Mouse (Mus musculus): ENCODE results near the gene Aes.
A peak's percentile ranks its signal among the peaks of the same experiment; 100 is the strongest.

The Aes gene

DNA sequence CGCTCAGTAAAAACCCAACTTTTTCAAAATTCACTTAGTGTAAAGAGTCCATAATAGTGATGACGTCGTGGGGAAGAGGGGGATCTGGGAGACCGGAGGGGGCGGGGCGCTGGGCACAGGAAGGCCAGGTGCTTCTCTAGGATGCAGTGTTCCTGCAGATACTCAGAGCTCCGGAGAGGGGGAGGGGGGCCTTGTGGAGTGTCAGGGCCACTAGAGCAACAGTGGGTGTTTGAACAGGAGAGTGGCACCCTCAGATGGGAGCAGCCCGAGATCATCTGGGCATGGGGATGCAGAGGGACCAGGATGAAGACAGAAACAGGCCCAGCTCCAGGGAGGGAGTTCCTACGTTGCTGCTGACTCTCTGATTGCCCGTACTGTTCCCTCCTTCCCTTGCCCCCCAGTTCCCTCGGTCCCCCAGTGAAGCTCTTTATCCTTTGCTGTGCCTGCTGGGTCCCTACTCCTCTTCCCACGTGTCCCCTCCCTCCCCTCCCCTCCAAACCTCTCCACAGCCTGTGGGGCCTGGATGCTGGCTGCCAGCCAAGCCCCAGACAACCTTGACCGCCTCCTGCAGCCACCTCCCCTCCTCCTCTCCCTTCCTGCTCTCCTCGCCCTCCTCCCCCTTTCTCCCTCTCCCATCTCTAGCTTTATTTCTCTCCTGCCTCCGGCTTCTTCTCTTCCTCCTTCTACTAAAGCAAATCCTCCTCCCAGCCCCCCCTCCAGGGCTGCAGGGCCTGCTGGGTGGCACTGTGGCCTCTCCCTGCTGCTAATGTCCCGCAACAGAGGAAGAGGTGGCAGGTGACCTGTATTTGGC is 9.3 kb downstream of the Aes start:
- DNase-seq (ENCODE audit: low read depth): no peak

DNA sequence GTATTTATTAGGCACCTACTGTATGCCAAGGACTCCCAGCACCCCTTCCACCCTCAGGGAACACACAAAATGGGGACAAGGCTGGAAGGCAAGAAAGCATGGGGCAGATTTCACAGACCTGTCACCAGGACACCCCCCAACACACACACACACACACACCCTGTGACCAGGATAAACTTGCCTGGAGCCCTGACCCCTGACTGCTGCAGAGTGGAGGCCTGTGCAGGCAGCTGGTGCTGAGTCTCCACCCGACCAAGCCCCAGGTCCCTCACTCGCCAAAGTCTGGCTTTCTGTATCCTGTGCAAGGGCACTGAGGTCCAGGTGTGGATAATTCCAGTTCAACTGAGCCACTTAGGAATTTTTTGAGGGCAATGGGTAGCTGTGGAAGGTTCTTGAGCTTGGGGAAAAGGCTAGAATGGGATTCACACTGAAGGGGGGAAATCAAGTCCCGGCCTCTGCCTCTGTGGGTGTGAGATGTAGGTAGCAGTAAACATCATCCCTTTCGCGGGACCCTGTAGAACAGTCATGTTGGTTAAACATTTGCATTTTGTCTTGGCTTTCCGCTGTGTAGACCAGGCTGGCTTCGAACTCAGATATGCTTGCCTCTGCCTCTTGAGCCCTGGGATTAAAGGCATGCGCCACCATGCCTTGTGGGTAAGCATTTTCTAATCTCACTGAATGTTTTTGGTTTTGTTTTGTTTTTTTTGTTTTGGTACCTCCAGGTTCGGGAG is 10.4 kb downstream of the Aes start:
- DNase-seq (ENCODE audit: low read depth): no peak

DNA sequence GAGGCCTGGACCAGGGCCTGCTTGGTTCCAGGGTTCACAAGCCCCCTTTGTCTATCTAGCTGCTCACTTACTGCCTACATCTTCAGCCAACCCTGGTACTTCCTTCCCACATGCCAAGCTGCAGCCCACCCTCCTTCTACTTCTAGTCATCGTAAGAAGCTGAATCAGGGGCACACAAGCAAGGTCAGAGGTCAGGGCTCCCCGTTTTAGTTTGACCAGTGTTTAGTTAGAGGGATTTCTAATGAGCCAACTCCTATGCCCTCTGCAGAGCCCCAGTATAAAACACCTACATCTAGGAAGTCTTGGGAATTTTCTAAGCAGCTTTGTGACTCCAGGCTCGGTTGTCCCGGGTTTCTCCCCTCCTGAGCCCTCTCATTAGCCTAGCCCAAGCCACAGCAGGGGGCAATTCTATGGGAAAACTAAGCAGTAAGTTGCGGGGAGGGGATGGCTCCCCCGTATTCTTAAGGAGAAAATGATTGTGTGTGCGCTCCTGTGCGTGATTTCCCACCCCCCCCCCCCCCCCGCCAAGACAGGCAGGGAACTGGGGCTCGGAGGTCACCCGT is 11.0 kb downstream of the Aes start:
- DNase-seq (ENCODE audit: low read depth): no peak

DNA sequence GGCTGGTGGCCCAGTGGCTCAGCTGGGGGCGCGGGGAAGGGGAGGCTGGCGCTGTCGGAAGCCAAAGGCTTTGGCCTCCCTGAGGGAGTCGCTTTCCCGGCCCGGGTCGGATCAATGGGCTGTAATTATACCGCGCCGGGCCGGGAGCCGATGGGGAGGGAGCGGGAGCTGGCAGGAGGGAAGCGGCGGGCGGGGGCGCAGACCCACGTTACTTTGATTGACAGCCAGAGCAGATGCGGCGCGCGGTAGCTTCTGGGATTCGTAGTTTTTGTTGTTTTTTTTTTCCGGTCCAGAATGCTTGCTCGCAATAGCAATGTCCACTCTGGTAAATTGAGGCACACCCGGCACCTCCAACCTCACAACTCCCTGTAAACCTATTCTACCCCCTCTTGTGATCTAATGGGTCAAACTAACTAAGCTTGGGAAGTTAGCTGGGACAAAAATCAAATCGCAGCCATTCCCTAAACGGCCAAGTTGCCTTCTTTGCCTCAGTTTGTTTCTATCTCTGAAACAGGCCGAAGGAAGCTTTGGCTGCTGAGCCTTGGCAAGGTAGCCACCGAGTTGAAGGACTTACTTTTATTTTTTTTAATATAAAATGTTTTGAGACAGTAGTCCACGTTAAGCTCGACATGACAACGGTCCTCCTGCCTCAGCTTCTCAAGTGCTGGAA is 11.7 kb downstream of the Aes start:
- DNase-seq (ENCODE audit: low read depth): peak; percentile 71

DNA sequence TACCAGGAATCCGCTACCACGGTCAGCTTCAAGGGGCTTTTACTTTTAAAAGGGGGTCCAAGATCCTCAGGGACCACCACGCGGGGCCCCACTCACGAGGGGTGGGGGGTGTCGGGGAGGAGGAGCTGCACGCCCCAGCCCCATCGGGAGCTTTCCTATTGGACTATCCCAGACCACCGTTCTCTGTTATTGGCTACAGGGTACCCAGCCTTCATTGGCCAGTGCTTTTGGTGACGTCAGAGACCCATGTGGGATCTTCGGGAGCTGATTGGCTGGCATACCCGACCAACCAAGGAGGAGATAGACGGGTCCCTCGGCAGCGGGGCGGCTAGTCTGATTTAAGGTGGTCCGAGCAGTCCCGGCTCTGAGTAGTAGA is 12.2 kb downstream of the Aes start:
- DNase-seq (ENCODE audit: low read depth): peak; percentile 97

DNA sequence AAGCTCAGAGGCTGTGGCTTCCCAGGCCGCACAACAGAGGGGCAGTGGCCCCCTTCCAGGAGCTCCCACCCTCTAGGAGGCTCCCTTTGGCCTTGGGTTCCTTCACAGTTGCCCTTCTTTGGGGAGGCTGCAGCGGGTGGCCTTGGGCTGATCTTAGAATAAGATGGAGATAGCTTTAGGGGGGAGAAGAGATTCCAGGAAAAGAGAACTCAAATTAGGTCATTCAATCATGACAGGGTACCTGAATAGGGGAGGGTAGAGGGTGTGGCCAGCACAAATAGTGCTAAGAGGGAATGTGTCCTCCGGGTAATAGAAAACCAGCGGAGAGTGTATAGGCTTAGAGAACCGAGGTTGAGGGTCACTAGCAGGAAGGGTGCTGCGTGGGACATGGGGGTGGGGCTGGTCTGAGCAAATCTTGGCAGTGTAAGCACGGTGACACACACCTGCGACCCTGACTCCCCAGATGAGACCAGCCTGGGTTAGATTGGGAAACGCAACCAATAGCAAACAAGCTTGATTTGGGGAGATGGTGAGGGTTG is 12.9 kb downstream of the Aes start:
- no peak for DNase-seq (ENCODE audit: low read depth)

DNA sequence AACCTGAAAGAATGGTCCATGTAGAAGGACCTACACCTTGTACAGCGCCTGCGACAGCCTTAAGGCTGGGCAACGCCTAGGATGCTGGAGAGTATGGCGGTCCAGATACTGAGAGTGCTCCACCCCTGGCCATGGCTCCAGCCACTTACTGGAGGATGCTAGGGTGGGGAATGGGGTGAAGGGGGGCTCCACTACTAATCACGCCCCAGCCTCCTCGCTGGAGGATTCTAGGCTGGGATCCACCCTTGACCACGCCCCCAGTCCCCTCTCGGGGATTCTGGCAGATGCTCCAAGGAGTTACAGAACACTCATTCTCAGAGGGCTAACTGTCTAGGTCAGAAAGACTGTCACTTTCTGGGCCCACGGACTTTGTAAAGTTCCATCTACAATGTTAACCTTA is 13.7 kb downstream of the Aes start:
- DNase-seq (ENCODE audit: low read depth): no peak

DNA sequence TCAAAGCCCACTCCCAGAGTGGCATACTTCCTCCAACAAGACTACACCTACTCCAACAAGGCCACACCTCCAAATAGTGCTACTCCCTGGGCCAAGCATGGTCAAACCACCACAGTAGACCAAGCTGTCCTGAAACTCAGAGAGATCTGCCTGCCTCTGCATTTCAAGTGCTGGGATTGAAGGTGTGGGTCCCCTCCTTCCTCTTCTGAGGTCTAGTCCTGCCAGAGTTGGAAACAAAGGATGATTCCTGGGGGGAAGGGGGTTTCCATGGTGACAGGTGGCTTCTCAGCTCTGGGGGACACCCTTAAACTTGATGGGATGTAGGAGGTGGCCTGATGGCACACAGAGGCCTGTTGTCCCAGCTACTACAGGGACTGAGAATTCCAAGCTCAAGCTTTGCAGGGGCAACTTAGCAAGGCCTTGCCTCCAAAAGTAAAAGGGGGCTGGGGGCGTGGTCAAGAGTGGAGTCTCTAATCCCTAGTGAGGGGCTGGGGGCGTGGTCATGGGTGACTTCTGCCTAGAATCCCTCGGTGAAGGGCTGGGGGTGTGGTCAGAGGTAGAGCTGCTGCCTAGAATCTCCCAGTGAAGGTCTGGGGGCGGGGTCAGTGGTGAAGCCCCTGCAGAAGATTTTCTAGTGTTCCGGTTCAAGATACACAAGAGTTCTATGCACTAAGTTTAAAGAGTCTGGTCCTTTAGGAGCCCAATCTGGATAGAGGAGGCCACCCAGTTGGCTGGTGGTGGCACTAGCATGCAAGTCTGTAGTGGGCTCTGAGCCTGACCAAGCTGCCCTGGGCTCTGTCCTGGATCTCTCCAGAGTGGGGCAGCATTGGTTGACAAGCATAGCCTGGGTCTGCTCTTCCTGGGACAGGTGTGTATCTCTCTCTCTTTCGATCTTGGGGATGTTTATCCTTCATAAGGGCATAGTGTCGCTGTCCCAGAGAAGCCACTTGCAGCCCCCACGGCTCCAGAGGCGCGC is 15.1 kb downstream of the Aes start, which contains the start of gene Tle2:
TSS of gene Tle2 (plus strand) at position 481 of the 976 bp plus-strand sequence.
- no peak for DNase-seq (ENCODE audit: low read depth)

DNA sequence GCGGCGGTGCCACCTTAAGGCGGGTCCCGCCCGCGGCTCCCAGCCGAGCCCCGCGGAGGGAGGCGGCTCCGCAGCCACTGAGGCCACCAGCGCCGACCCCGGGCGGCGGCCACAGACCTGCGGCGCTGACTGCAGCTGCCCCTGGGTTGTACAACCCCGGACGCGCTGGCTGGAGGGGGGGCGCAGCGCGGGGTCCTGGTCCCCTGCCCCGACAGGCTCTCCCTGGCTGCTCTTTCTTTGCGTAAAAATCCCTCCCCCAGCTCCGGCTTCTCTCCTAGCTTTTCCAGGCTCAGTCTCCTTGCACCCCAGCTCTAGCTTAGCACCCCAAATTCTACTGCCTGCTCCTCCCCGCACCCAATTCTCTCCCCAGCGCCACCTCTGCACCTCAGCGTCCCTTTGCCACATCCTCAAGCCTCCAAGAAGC is 15.9 kb downstream of the Aes start:
- no peak for DNase-seq (ENCODE audit: low read depth)

DNA sequence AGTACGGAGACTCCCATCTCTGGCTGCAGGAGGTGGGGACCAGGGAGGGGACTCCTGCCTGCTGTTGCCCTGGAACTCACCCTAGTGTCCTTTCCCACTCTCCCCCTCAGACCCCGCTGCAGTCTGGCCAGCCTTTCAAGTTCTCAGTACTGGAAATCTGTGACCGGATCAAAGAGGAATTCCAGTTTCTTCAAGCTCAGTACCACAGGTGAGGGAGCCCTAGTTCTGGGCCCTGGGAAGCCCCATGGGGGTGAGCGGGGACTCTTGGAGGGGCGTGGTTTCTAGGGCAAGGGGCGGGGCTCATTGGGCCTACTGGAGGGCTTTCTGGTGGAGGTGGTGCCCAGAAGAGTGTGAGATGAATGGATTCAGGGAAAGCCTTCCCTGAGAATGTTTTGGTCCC is 16.4 kb downstream of the Aes start:
- no peak for DNase-seq (ENCODE audit: low read depth)

DNA sequence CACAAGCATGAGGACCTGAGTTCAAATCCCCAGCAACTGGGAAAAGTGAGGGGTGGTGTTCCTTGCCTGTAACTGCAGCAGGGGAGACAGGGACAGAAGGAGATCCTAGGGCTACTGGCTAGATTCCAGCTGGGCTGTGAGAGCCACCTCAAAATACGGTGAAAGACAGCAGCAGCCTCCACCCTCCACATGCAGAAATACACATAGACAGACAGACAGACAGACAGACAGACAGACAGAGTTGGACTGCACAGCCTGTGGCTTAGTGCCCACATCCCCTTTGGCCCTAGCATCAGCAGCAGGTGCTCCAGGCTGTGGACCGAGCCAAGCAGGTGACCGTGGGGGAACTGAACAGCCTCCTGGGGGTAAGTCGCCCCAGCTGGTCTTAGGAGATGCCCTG is 20.7 kb downstream of the Aes start:
- DNase-seq (ENCODE audit: low read depth): no peak

DNA sequence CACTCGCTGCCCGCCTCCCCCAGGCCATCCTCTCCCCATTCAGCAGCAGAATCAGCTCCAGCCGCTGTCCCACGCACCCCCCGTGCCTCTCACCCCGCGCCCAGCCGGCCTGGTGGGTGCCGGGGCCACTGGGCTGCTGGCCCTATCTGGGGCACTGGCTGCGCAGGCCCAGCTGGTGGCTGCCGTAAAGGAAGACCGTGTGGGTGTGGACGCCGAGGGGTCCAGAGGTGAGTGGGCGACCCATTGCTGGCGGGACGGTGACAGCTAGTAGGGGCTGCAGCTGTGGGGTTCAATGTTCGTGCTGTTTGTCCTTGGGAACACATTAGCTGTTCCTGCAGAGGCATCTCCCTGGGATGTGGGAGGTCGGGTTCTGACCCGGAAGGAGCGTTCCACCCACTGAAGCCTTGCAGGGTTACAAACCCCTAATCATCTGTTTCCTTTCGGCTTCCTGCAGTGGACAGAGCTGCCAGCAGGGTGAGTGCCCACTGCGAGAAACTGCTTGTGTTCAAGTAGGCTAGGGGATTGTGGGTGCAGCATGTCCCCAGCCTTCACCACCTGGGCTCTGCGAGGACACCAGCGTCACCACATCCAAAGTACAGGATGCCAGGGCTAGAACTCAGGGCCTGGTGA is 21.3 kb downstream of the Aes start:
- no peak for DNase-seq (ENCODE audit: low read depth)

DNA sequence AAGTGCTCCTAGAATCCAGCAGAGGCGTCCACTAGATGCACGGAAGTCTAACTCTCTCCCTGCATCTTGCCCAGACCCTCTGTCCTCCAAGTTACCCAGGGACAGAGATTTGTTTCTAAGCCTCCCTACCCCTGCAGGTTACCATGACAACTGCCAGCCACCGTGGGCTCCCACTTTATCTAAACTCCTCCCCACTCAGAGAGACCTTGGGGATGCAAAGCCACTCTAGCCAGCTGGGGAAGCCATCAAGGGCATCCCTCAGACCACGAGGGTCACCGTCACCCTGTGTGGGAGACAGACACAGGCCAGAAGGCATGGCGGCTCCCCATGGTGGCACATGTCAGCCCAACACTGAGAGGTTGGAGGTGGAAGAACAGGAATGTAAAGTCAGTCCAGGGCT is 24.1 kb downstream of the Aes start:
- no peak for DNase-seq (ENCODE audit: low read depth)

DNA sequence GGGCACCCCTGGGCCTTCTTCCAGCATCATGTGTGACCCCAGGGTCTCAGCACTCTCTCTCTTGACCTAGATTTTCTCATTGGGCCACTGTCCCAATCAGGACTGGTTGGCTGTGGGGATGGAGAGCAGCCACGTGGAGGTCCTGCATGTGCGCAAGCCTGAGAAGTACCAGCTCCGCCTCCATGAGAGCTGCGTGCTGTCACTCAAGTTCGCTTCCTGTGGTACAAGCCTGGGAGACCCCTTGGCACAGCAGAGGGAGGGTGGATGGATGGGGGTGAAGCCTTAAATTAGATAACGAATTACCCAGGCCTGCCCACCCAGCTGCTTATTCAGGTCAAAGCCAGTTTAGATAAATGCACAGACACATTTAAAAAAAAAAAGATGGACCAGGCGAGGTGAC is 29.5 kb downstream of the Aes start:
- DNase-seq (ENCODE audit: low read depth): no peak

DNA sequence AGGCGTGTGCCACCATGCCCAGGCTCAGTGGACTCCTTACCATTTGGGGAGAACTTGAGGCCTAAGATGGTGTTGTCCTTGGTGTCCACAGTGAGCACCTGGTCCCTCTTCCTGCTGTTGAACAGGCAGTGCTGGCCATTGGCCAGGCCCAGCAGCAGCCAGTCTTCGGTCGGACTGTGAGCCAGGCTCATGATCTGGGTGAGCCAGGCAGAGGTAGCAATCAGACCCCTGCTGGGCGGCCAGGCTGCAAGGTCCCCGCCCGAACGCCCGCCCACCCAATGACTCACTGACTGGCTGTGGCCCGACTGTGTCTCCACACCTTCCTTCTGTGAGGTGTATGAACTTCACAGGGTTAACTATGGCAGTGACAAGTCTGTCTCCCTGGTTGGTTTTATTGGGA is 32.6 kb downstream of the Aes start:
- DNase-seq (ENCODE audit: low read depth): no peak

DNA sequence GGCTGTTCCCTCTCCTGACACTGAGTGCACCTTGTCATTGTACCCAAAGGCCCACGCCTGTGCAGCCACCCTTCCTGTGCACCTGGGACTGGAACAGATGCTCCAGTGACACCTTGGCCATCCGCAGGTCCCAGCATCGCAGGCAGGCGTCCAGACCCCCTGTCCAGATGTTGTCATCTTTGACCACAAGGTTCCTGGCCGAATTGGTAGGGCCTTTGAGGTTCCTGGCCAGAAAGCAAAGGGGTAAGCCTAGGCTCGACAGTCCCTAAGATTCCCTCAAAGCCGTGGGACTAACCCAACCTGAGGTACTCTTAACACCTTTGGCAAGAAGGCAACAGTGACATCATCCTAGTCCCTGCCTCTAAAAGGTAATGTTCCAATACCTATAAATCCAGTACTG is 33.3 kb downstream of the Aes start:
- DNase-seq (ENCODE audit: low read depth): no peak

DNA sequence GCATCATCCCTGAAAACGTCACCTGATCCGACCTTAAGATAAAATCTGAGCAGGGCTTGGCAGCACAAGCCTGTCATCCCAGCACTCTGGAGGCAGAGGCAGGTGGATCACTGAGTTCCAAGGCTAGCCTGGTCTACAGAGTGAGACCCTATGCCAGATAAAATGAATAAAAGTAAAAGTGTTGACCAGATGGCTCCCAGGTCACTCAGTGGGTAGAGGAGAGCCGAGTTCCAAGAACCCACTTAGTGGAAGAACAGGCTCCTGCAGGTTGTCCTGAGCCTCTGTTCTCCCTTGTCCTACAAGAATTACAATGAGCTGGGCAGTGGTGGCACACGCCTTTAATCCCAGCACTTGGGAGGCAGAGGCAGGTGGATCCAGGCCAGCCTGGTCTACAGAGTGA is 33.9 kb downstream of the Aes start:
- DNase-seq (ENCODE audit: low read depth): no peak

DNA sequence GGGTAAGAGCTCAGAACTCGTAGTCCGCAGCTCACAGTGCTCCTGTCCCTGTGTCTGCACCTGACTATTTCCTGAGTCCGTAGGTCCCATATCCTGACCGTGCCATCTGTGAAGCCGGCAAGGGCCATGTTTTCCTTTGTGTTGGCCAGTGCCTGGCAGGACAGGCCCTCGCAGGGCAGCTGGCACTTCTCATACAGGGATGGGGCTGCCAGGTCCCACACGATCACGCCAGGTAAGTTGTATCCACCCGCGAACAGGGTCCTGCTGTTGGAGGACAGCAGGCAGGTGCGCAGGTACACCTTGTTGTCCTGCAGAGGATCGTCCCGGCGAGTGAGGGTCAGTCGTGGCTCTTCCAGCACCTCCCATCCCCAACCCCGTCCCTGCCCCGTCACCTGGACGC is 34.6 kb downstream of the Aes start:
- no peak for DNase-seq (ENCODE audit: low read depth)

DNA sequence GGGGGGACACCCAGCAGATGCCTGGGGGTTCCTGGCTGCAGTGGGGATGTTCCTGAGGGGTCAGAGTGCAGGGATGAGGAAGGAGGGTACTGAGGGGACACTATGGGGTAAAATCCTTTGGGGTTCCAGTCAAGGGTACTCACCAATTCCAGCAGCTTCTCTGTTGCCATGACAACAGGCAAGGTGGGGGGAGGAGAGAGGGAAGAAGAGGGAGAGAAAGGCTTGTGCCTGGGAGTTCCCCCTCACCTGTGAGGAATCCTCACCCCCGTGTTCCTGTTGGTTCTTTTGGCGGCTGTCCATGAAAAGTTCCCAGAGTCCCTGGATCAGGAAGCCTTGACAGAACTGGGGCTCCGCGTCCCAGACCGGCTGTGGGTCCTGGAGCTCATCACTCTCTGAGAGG is 36.3 kb downstream of the Aes start:
- DNase-seq (ENCODE audit: low read depth): no peak

DNA sequence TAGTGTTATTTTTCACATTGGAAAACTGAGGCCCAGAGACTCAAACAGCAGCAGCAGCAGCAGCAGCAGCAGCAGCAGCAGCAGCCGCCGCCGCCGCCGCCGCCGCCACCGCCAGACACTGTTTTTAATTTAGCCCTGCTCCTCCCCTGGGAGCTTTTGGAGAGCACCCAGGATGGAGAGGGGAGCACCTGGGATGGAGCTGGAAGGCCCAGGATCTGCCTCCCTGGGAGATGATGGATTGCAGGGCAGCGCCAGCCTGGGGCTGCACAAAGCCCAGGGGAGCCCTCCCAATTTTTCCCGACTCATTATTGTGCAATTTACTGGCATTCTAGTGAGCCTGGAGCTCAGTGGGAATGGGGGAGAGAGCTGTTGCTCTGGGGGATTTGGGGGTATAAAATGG is 37.3 kb downstream of the Aes start:
- DNase-seq (ENCODE audit: low read depth): no peak
